Mouse (Mus musculus): ENCODE measurements at regions not wholly inside any gene's neighbourhood (a gene's known extent, or its start where the extent isn't known, plus 50 kb on each side); places are given as distances from the start of the nearest gene placed in this dataset.

- peak; percentile 39 to 61 for DNase-seq (ENCODE audit: low spot score in 2 of 2)
Observed at GRCm38 (mm10) chr15:14418532-14418931, 1245.1 kb upstream of the Cdh6 start.

- DNase-seq (ENCODE audit: low spot score in 2 of 2), result peak; percentile 4 to 9
Observed at GRCm38 (mm10) chr15:14385347-14385746, 1211.9 kb upstream of the Cdh6 start.

- no peak for DNase-seq (ENCODE audit: low spot score in 2 of 2)
Observed at GRCm38 (mm10) chr15:14378340-14378739, 1204.9 kb upstream of the Cdh6 start.

Measured in left cerebral cortex, adult 18-20 months (tissue).